ENCODE assay signal across 9 mouse cellular contexts in the genomic region with DNA sequence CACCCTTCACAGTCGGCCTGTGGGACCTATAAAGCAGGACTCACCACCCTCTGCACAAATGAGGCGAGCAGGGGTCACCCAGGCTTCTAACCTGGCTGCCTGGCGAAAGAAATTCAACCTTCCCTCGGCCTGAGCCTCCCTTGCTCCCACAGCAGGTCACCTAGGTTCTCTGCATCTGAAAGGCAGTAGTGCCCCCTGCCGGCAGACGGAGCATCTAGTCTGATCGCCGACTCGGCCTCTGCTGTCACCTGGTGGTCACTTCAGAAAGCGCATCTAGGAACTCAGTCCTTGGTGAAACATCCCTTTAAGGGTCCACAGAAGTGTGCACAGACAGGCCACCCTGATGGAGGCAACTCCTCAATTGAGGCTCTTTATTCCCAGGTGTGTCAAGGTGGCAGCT. TPM values are rescaled to one million over a fixed set of nuclear protein-coding genes. Genes with fewer than 3 reads are reported as not detected.
DNase-seq lines count a peak whose midpoint lies in the region; ATAC-seq and TF ChIP-seq lines count a peak whose summit lies in the region.
"Had no signal": no experiment of that assay in that cellular context is flagged by ENCODE, and none has a peak within 500 bp of the region (broad histone marks: within the 10 kb centered on the region; RNA-seq: fewer than 3 reads in every experiment).

No protein-coding gene starts in this region.

- H3K36me3 ChIP-seq in heart, postnatal 0 days (replicated peaks; ENCODE audit: control insufficient read depth, insufficient read depth, low read length) = no peaks in the 10 kb centered on the region
- H3K36me3 ChIP-seq in lung, embryonic 16.5 days (ENCODE audit: control insufficient read depth, insufficient read depth, low read length) = no peaks in the 10 kb centered on the region

- H3K27me3 ChIP-seq in heart, postnatal 0 days (ENCODE audit: control insufficient read depth, insufficient read depth, low read length) = 0 out of 2 replicates have a peak, but pooled peaks cover 8% of the 10 kb centered on the region
- no peaks in the 10 kb centered on the region for H3K27me3 ChIP-seq in lung, embryonic 16.5 days (ENCODE audit: control insufficient read depth, insufficient read depth, low read depth, low read length)

- no peak overlapping the region for H3K27ac ChIP-seq in heart, postnatal 0 days (ENCODE audit: low read depth)
- no peak overlapping the region for H3K27ac ChIP-seq in lung, embryonic 16.5 days (ENCODE audit: low read length)

- H3K4me1 ChIP-seq in heart, postnatal 0 days (ENCODE audit: control insufficient read depth, insufficient read depth) = 0 out of 2 replicates have a peak, but pooled peaks cover 4% of the 10 kb centered on the region
- H3K4me1 ChIP-seq in lung, embryonic 16.5 days (replicated peaks; ENCODE audit: control insufficient read depth, insufficient read depth, low read length) = peaks cover 8% of the 10 kb centered on the region

- no peak overlapping the region for H3K9ac ChIP-seq in heart, postnatal 0 days (replicated peaks; ENCODE audit: low read depth, low read length)
- peak overlapping the region; percentile 45; the same call in 1 of the 2 replicates for H3K9ac ChIP-seq in lung, embryonic 16.5 days (ENCODE audit: low read length)

- ATAC-seq in erythroid progenitor cell, adult 5-6 weeks (replicated peaks; ENCODE audit: low FRiP score, poor library complexity, severe bottlenecking) = peak; percentile 65
- ATAC-seq in heart, postnatal 0 days (ENCODE audit: insufficient read depth, low read depth) = peak; percentile 52
- peak; percentile 57 for ATAC-seq in lung, embryonic 16.5 days (ENCODE audit: low read depth)

- DNase-seq in CD8-positive naive resting alpha-beta T cell, adult 2 months (ENCODE audit: low read depth in 2 of 2, low spot score in 2 of 2) = peak; percentile 77 to 79
- peak; percentile 89 for DNase-seq in brain, adult 2 months (ENCODE audit: low read depth, low spot score)
- peak; percentile 75 for DNase-seq in heart, postnatal 0 days (ENCODE audit: low spot score)
- DNase-seq in kidney, postnatal 25 days = peak; percentile 77 to 90
- DNase-seq in ovary, adult 18-20 months (ENCODE audit: low spot score) = peak; percentile 41
- peak; percentile 80 for DNase-seq in testis, postnatal 14 days (ENCODE audit: low spot score)

- H3K9me3 ChIP-seq in heart, postnatal 0 days (replicated peaks; ENCODE audit: control insufficient read depth, low read length) = no peaks in the 10 kb centered on the region
- H3K9me3 ChIP-seq in lung, embryonic 16.5 days (ENCODE audit: control insufficient read depth, low read length) = no peaks in the 10 kb centered on the region

- H3K4me3 ChIP-seq in heart, postnatal 0 days (ENCODE audit: low read depth, low read length) = no peak overlapping the region
- no peak overlapping the region for H3K4me3 ChIP-seq in lung, embryonic 16.5 days (ENCODE audit: low read length)

- TF ChIP-seq EP300 in heart, postnatal 0 days (IDR thresholded peaks at IDR 0.05; ENCODE audit: low read depth) = no peak

- 10% methylated on average over 10 of the region's 10 CpGs for WGBS in heart, postnatal 0 days
- 4% methylated on average over 10 of the region's 10 CpGs for WGBS in lung, embryonic 16.5 days

- TF ChIP-seq CTCF in heart, postnatal 0 days (IDR thresholded peaks at IDR 0.05; ENCODE audit: low read depth) = peak; percentile 100

- no peak overlapping the region for H3K4me2 ChIP-seq in heart, postnatal 0 days (ENCODE audit: low read depth, low read length)
- H3K4me2 ChIP-seq in lung, embryonic 16.5 days (ENCODE audit: low read depth, low read length) = no peak overlapping the region

RNA-seq across cellular contexts. Expression of a gene that starts 24.4 kb away (rescaled TPM):
- 1,616 and 1,886 TPM in 2 replicates for total RNA-seq in erythroid progenitor cell, adult 5-6 weeks (2015; ENCODE audit: low replicate concordance)
- total RNA-seq in erythroid progenitor cell, adult 5-6 weeks (2017; ENCODE audit: low replicate concordance) = 389 and 952 TPM in 2 replicates
- 64.1 and 105 TPM in 2 replicates for total RNA-seq in heart, postnatal 0 days (2014; rRNA removed; ENCODE audit: low replicate concordance)
- polyA plus RNA-seq in heart, postnatal 0 days (2015; fragmentation: Nextera tagmentation; extraction: Ambion mirVana) = 1,927 and 2,123 TPM in 2 replicates
- 1,740 and 1,854 TPM in 2 replicates for polyA plus RNA-seq in lung, embryonic 16.5 days (2015; fragmentation: Nextera tagmentation; extraction: Ambion mirVana)

RNA-seq across cellular contexts. Expression of a gene that starts 25.6 kb away (rescaled TPM):
- not detected in 2 replicates for total RNA-seq in erythroid progenitor cell, adult 5-6 weeks (2015; ENCODE audit: low replicate concordance)
- not detected in 2 replicates for total RNA-seq in erythroid progenitor cell, adult 5-6 weeks (2017; ENCODE audit: low replicate concordance)
- not detected in 2 replicates for total RNA-seq in heart, postnatal 0 days (2014; rRNA removed; ENCODE audit: low replicate concordance)
- polyA plus RNA-seq in heart, postnatal 0 days (2015; fragmentation: Nextera tagmentation; extraction: Ambion mirVana) = not detected in 2 replicates
- not detected in 2 replicates for polyA plus RNA-seq in lung, embryonic 16.5 days (2015; fragmentation: Nextera tagmentation; extraction: Ambion mirVana)

RNA-seq across cellular contexts. Expression of a gene that starts 34.5 kb away (rescaled TPM):
- total RNA-seq in erythroid progenitor cell, adult 5-6 weeks (2015; ENCODE audit: low replicate concordance) = not detected in 2 replicates
- not detected in 2 replicates for total RNA-seq in erythroid progenitor cell, adult 5-6 weeks (2017; ENCODE audit: low replicate concordance)
- 2.2 TPM in 1 of 2 replicates, not detected in the other for total RNA-seq in heart, postnatal 0 days (2014; rRNA removed; ENCODE audit: low replicate concordance)
- 0.14 and 0.32 TPM in 2 replicates for polyA plus RNA-seq in heart, postnatal 0 days (2015; fragmentation: Nextera tagmentation; extraction: Ambion mirVana)
- 8.4 and 15.5 TPM in 2 replicates for polyA plus RNA-seq in lung, embryonic 16.5 days (2015; fragmentation: Nextera tagmentation; extraction: Ambion mirVana)

RNA-seq across cellular contexts. Expression of a gene that starts 38.9 kb away (rescaled TPM):
- total RNA-seq in erythroid progenitor cell, adult 5-6 weeks (2015; ENCODE audit: low replicate concordance) = not detected in 2 replicates
- not detected in 2 replicates for total RNA-seq in erythroid progenitor cell, adult 5-6 weeks (2017; ENCODE audit: low replicate concordance)
- total RNA-seq in heart, postnatal 0 days (2014; rRNA removed; ENCODE audit: low replicate concordance) = not detected in 2 replicates
- polyA plus RNA-seq in heart, postnatal 0 days (2015; fragmentation: Nextera tagmentation; extraction: Ambion mirVana) = not detected in 2 replicates
- not detected in 2 replicates for polyA plus RNA-seq in lung, embryonic 16.5 days (2015; fragmentation: Nextera tagmentation; extraction: Ambion mirVana)
- polyA plus RNA-seq: frontal cortex, adult 2 months had no signal

RNA-seq across cellular contexts. Expression of a gene that starts 46.6 kb away (rescaled TPM):
- total RNA-seq in erythroid progenitor cell, adult 5-6 weeks (2015; ENCODE audit: low replicate concordance) = not detected in 2 replicates
- total RNA-seq in erythroid progenitor cell, adult 5-6 weeks (2017; ENCODE audit: low replicate concordance) = not detected in 2 replicates
- total RNA-seq in heart, postnatal 0 days (2014; rRNA removed; ENCODE audit: low replicate concordance) = not detected in 2 replicates
- not detected in 2 replicates for polyA plus RNA-seq in heart, postnatal 0 days (2015; fragmentation: Nextera tagmentation; extraction: Ambion mirVana)
- polyA plus RNA-seq in lung, embryonic 16.5 days (2015; fragmentation: Nextera tagmentation; extraction: Ambion mirVana) = not detected in 2 replicates
- polyA plus RNA-seq: frontal cortex, adult 2 months had no signal
